Mouse (Mus musculus): ENCODE results near the gene Maff.
A peak's percentile ranks its signal among the peaks of the same experiment; 100 is the strongest.

Gene Maff

DNA sequence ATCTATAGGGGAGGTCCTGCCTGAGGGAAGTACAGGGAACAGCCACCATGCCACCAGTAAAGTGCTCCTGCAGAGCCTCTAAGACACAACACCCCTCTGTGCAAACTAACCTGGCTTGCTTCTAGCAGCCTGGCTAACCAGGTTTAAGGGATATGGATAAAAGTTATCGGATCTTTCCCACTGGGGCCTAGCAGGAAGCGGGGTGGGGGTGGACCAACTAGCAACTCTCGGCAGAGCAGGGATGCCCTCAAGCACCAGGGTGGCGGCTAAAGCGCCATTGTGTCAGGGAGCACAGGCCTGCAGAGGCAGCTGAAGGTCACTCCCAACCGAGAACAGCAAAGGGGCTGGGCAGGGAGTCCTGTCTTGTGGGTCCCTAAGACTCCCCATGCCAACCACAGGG is 17.7 kb downstream of the Maff start:
- DNase-seq (ENCODE audit: low read depth, low spot score): no peak

DNA sequence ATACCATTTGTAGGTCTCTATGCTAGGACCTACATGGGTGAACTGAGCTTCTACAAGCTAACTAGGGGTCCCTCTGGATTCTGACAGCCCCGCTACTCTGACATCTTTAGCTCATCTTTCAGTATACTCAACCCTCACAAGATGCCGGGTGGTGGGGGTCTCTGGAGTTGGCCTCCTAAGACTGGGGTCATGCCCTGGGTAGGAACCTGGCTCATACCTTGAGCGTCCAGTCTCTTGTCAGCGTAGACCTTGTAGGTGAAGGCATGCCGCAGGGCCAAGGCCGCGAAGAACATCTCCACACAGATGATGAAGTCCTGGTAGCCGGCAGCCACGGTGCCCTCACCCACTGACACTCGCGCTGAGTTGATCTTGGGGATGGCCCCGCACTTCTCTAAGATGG is 18.6 kb downstream of the Maff start:
- DNase-seq (ENCODE audit: low read depth, low spot score): no peak

DNA sequence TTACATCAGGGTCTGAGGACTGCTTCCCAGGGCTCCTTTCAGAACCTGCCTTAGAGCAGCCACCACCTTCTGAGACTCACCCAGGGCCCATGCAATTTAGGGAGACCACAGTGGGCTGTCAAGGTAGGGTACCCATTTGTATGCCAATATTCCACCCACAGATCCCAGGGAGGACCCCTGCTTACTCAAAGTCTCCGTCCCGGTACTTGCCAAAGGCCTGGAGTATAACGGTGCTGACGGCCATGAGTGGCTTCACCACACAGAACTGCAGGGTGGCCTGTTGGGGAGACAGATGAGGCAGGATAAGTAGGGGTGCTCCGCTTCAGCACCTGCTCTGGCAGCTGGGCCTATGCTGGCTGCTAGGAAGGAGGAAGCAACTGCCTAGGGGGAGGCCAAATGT is 20.0 kb downstream of the Maff start:
- no peak for DNase-seq (ENCODE audit: low read depth, low spot score)

DNA sequence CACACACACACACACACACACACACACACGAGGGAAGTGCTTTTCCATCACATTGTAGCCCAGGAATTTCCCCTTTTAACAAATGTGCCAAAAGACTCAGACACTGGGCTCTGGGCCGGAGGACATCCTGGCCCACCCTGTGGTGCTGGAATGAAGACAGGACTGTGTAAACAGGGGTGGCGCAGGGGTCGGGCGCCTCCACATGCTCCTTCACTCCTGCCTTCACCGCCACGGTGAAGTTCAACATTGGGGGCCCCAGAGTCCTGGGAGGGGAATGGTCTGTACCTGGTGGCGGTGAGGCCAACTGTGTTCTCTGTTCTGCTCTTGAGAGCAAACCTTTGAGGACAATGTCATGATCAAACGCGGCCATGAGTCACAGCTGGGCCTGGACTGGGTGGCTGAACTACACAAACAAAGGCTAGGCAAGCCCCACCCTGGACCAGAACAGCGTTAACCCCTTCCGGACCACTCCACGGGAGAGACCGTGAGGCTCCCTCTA is 21.9 kb downstream of the Maff start:
- no peak for DNase-seq (ENCODE audit: low read depth, low spot score)

DNA sequence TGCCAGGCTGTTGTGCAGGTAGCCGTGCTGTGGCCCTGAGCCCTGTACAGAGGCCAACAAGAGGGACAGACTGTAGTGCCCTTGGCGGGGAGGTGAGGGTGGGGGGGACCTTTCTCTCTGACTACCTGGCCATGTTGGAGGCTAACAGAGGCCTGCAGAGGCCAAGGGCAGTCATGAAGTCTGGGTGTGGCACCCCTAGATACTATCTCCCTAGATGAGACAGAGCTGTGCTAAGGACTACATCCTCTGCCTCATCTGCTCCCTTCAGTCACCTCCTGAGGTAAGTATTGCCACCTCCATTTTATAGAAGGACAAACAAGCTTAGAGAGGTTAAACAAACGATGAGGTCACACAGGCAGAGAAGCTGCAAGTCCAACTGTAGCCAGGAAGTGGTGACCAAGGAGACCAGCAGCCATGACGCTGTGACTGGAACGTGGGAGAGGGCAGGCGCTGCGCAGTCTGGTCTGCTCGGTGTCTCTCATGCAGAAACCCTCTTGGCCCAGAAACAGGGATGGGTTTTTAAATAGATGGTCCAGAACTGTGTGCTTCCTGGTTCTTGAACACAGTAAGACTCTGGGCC is 22.5 kb downstream of the Maff start:
- no peak for DNase-seq (ENCODE audit: low read depth, low spot score)

DNA sequence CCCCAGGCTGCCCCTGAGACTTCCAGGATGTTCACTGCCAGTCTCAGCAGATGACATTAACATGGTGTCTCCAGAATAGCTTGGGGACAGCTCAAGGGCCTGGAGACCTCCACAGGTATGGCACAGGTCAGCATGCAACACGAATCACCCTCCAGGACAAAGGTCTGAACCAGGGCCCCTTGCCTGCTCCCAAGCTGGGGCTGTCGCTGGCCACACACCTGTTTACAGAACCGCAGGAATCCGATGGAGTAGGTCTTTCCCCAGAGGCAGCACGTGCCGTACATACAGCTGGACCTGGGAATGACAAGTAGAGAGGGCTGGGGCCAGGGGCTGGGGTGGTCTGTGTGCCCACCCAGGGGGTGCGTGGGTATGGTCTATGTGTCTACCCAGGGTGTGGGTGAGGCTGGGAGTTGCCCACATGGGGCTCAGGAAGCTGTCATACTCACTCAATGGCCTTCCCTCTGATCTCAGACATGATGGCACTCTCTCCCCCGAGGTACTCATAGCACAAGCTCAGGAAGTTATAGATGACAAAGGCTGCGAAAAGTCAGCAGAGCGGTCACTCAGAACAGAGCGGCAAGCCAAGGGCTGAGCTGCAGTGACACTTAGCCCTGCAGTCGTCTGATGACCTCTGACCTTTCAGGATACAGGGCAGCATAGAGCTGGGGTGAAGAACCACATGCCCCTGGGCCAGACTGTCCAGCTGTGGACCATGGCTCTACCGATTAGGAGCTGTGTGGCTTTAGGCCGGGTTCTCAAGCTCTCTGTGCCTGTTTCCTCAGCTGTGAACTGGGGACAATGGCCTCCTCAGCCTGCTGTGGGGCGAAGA is 23.2 kb downstream of the Maff start:
- no peak for DNase-seq (ENCODE audit: low read depth, low spot score)

DNA sequence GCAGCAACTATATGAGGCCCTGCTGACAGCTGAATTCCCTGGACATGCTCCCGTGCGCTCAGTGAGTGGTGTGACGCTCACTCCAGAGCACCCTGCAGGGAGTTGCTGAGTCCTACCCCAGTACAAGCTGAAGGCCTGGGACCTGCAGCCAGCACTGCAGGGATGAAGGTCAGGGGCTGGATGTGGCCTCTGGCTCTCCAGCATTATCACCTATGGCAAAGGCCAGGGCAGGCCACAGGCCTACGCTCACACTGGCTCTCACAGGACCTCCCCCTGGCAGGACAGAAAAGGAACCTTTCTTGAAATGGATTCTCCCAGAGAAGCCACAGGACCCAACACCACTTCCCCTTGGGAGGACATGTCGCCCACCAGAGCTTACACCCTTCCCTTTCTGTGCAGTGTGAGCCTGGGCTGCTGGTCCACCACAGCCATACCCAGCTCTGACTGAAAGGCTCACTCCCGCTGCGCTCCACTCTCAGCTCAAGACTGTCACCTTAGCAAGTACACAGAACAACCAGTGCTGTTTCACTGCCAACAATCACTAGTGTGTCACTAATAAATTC is 23.9 kb downstream of the Maff start:
- no peak for DNase-seq (ENCODE audit: low read depth, low spot score)

DNA sequence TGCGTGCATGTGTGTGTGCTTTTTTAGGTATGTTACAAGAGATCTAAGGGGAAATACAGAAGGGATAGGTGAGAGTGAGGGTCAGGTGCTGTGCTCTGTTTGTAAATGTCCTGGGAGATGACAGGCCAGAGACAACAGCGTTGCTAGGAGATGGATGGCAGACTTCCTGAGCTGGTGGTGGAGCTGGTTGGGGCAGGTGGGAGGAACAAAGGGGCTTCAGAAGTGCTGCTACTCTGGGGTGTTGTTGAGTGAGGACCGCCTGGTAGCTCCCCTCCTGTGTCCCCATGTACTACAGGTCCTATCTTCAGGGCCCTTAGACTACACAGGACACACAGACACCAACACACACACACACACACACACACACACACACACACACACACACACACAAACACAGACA is 28.3 kb downstream of the Maff start:
- DNase-seq (ENCODE audit: low read depth, low spot score): no peak

DNA sequence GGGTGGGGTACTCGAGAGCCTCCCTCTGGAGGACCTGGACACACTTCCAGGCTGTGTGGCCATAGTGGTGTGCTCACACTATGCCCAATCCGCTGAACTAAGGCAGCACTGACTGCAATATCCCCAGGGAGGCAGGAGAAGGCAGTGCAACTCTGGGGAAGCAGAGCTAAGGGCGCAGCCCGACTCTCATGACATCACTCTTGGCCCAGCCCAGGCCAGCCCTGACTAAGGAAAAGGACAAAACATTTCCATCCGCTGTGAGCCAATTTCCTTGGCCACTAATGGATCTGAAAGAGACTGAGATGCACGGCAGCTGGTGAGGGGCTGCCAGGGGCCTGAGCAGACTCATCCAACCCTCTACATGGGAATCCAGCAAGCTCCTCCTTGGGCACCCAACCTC is 31.3 kb downstream of the Maff start:
- DNase-seq (ENCODE audit: low read depth, low spot score): no peak

DNA sequence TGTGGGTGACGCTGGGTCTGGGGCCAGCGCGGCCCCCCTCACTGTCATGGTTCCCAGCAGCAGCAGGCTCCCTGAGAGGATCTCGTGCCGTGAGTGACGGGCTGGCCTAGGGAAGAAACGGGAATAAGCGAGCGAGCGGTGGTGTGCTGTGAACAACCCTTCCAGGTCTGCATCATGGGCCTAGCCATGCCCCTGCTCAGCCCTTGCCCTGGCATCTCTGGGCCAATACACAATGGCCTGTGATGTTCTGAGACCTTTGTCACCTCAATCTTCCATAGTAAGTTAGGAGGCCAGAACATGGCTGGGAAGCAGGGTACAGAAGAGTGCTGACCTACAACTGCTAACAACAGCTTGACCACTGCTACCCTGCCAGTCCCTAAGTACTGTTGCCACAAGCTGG is 32.2 kb downstream of the Maff start:
- DNase-seq (ENCODE audit: low read depth, low spot score): no peak

DNA sequence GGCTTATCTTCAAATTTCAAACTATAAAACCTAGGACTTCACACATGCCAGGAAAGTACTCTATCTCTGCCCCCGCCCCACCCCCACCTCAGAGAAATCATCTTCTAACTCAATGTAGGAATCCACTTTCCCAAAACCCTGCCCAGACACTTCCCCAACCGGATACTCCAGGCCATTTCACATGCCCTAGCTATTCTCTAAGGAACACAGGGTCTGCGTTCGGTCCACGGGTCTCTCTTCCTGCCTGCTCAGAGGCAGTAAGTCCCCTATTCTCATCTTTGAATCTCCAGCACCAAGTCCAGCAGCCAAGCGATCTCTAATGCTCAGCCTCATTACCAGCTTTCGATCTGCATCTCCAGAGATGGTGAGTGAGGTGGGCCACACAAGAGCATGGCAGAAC is 33.2 kb downstream of the Maff start:
- DNase-seq (ENCODE audit: low read depth, low spot score): no peak

DNA sequence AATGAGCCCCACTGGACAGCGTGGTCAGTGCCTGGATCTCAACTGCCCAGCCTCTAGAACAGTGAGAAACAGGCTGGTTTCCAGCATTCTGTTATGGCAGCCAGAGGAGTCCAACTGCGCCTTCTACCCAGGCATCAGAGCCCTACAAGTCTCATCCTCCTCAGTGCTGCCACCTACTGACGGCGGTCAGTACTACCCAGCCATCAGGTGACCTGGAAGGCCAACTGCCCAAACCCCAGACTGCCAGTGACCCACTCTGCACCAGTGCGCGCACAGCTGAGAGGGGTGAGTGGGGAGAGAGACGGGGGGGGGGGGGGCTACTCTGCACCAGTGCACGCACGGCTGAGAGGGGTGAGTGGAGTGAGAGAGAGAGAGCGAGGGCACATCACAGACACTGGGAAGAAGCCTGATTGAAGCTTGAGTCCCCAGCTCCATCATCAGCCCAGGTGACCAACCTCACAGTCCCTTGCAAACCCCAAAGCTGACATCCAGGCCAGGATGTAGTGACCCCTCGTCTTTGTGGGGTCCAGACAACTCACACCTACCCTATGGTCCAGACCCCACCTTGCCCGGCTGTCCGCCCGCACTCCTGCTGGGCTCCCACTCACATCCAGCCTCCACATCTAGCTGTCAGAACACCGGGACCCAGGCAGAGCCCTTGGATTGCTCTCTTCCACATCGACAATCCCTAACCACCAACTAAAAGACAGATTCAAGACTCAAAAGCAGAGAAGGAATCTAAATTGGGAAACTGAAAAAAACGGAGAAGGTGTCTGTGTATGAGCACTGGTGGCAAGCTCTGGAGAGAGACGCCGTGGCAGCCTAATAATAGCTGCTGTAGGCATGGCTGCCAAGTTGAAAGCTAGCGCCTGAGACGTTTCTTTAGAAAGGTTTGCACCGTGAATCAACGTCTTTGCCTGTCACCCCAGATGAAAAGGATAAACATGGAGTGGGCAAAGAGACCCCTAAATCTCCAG is 34.3 kb downstream of the Maff start:
- DNase-seq (ENCODE audit: low read depth, low spot score): peak; percentile 65

DNA sequence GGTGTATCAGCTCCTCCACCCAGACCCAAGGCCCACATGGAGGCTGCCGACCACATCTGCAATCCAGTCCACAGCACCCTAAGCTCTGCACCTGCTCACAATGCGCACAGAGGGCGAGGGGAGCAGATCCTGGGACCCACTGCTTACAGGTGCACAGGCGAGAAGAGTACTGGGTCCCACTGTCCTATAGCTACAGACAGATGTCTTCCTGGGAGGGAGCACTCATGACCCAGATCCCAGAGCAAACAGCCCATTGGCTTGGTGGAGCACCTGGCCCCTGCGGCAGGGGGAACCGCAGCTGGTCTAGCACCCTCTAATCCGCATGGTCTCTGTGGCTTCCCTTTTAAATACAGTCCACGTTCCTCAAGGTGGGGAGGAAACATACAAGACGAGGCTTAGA is 35.2 kb downstream of the Maff start:
- no peak for DNase-seq (ENCODE audit: low read depth, low spot score)

DNA sequence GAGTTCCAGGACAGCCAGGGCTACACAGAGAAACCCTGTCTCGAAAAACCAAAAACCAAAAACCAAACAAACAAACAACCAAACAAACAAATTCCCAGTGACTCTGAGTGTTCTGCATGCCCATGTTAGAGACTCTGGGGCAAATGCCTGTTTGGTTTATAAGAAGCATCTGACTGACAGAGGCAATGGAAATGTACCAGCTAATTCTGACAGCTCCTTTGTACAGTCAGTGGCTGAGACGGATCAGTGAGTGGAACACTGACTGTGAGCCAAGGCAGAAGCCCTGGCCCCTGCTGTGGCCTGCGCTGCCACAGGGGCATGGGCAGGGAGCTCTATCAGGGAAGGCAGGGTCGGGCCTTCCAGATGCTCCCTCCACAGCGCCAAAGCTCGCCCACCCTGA is 40.7 kb downstream of the Maff start:
- DNase-seq (ENCODE audit: low read depth, low spot score): no peak

DNA sequence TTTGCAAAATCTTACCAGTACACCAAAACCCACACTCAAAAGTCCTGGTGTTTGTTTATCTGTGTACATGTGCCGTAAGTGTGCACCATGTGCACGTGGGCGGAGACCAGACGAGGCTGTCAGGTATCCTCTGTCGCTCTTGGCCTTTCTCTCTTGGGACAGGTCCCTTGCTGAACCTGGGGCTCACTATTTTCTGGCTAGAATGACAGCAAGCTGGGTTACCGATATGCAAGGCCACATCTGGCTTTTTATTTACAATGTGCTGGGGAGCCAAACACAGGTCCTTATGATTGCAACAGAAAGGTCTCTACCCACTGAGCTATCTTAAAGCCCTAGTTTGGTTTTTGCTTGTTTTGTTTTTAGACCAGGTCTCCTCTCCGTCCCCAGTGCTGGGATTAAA is 41.2 kb downstream of the Maff start:
- no peak for DNase-seq (ENCODE audit: low read depth, low spot score)

DNA sequence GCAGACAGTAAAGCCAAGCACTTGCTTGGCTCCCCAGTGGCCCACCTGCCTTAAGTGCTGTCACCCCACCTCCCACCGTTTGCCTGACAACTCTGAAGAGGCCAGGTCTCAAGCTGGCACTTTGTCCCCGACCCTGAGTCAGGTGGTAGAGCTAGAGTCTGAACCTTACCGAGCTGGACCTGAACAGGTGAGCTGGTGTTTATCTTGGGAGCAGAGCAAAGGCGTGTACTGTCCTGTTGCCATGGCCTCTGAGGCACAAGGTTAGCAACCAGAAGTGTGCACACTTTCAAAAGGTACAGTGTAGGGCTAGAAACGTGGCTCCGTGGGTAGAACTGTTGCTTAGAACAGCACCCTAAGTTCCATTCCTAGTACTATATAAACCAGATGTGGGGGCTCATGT is 41.8 kb downstream of the Maff start:
- DNase-seq (ENCODE audit: low read depth, low spot score): no peak

DNA sequence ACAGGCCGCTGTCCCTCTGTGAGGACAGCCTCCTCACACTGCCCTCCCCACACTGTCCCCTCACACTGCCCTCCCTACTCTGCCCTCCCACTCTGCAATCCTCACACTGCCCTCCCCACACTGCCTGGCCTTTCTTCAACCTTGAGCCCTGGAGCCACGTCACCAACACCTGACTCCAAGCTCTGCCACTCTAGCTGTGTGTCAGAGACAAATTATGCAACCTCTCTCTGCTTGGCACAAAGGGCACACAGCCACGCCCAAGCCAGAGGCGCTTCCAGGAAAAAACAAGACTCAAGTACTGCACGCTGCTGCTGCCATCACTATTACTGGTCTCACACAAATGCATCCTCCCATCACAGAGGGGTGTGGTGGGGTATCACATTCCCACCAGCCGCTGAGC is 44.0 kb downstream of the Maff start:
- DNase-seq (ENCODE audit: low read depth, low spot score): no peak

DNA sequence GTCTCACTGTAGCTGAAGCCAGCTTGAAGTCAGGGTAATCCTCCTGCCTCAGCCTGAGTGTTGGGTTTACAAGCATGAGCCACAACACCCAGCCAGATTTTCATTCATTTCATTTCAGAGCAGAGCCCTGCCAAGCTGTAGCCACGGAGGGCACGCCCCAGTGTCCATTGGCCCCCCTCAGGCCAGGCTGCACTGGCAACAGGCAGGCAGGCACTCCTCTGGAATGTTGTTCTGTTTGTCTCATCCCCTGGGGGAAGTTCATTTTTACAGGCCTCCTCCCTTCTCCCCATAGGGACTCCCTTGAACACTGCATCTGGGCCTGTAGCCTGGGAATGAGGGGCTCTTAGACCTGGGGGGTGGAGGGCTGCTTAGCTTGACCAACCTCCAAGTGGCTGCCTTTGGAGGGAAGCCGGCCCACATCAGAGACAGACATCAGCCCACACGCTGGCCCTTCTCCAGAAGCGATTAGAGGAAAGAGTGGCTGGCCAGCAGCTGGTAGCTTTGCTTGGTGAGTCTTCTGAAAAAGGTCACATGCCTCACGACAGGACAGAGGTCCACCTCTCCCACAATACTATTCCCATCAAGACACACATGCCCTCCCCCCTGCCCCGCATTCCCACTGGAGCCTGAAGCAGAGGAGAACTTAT is 45.1 kb downstream of the Maff start:
- peak; percentile 36 for DNase-seq (ENCODE audit: low read depth, low spot score)

DNA sequence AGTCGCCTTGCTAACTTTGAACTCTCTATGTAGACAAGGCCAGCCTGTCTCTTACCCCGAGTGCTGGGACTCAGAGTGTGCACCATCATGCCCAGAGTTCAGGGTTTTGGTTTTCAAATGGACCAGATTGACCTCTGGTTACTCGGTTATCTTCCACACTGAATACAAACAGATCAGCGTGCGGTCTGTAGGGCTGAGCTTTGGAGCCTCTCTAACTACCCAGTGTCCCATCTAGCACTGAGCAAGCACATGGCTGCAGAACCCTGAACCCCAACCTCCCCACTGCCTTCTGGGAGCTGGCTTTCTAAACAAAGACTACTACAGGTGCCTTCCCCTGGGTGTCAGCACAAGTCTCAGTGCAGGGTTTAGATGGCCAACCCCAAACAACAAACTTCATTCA is 46.1 kb downstream of the Maff start:
- DNase-seq (ENCODE audit: low read depth, low spot score): no peak

DNA sequence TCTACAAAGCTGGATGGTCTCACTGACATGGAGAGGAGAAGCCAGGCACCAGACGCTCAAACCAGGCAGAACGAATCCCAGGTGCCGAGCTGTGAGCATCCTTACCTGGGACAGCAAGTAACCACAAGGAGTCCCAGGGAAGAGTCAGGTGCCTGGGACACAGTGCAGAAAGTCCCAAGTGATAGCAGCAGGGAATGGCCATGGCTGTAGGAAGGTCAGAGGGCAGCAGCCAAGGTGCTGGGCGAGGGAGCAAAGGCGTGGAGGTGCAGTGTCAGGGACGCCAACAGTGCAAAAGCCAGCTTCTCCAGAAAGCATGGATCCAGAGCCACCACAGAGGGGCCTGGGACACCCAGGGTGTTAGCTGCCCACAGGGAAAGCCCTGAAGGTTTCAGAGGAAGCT is 46.7 kb downstream of the Maff start:
- DNase-seq (ENCODE audit: low read depth, low spot score): no peak

DNA sequence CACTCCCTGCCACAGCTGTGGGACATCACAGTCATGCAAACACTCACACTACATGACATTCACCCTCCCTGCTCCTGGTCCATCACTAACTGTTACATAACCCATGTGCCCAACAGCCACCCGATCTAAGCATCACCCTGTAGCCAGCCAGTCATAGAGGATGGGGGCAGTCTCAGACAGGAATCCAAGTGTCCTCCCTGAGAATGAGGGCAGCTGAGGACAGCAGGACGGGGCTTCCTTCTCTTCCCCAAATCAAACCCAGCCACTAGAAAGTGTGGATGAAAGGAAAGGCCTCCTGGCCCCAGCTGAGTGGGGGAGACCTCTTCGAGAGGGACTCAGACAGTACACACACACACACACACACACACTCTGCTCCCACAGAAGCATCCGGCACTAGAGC is 48.4 kb downstream of the Maff start:
- no peak for DNase-seq (ENCODE audit: low read depth, low spot score)
